Mouse (Mus musculus): ENCODE data around the gene Nacad.
A peak's percentile ranks its signal among the peaks of the same experiment; 100 is the strongest.
"Not testable (repeated sequence)": the region's sequence is repeated elsewhere in the genome, so short reads cannot be mapped to it uniquely, and the experiment has no call there.

Gene Nacad

GRCm38 (mm10) chr11:6605491-6606399 lies at the start of gene Nacad:
Nacad (minus strand) TSS chr11:6606053.
- no peak for DNase-seq

GRCm38 (mm10) chr11:6654903-6655302 lies 49.0 kb upstream of the Nacad start:
- peak; percentile 89 for DNase-seq

GRCm38 (mm10) chr11:6652978-6653377 lies 47.1 kb upstream of the Nacad start:
- DNase-seq, result not testable (repeated sequence)

- no peak for DNase-seq
Measured at GRCm38 (mm10) chr11:6650519-6650918, 44.7 kb upstream of the Nacad start.

GRCm38 (mm10) chr11:6647831-6648724 lies 42.2 kb upstream of the Nacad start:
- no peak for DNase-seq

GRCm38 (mm10) chr11:6644566-6644965 lies 38.7 kb upstream of the Nacad start:
- DNase-seq, result no peak

- DNase-seq, result no peak
Measured at GRCm38 (mm10) chr11:6639072-6639471, 33.2 kb upstream of the Nacad start.

GRCm38 (mm10) chr11:6638537-6638936 lies 32.7 kb upstream of the Nacad start, which contains the start of gene Wap:
Wap (minus strand) TSS chr11:6638637.
- DNase-seq, result no peak

GRCm38 (mm10) chr11:6636150-6636549 lies 30.3 kb upstream of the Nacad start:
- no peak for DNase-seq

- DNase-seq, result peak; percentile 36
Measured at GRCm38 (mm10) chr11:6629655-6630054, 23.8 kb upstream of the Nacad start.

- peak; percentile 57 for DNase-seq
Measured at GRCm38 (mm10) chr11:6628568-6628967, 22.7 kb upstream of the Nacad start.

- DNase-seq, result no peak
Measured at GRCm38 (mm10) chr11:6627731-6628130, 21.9 kb upstream of the Nacad start.

GRCm38 (mm10) chr11:6626388-6626772 lies 20.5 kb upstream of the Nacad start:
- no peak for DNase-seq

GRCm38 (mm10) chr11:6625478-6626387 lies 19.9 kb upstream of the Nacad start, which contains the start of gene Tbrg4:
Tbrg4 (minus strand) TSS chr11:6626067.
- peak; percentile 94 for DNase-seq

- no peak for DNase-seq
Measured at GRCm38 (mm10) chr11:6624619-6625382, 18.9 kb upstream of the Nacad start.

- no peak for DNase-seq
Measured at GRCm38 (mm10) chr11:6623704-6624103, 17.9 kb upstream of the Nacad start.

- DNase-seq, result peak; percentile 57
Measured at GRCm38 (mm10) chr11:6615250-6616205, 9.7 kb upstream of the Nacad start.

GRCm38 (mm10) chr11:6605021-6605481 lies 802 bp downstream of the Nacad start:
- no peak for DNase-seq

- DNase-seq, result no peak
Measured at GRCm38 (mm10) chr11:6604604-6604936, 1.3 kb downstream of the Nacad start.

- DNase-seq, result no peak
Measured at GRCm38 (mm10) chr11:6603887-6604603, 1.8 kb downstream of the Nacad start.

Measured in kidney, adult 9 months (tissue).